Mouse (Mus musculus) kidney, adult 18-20 months (tissue): ENCODE measurements around the gene Arhgap10.

Experiments used
- DNase-seq: peaks from one replicate; pipeline ENCODE4 v3.0.0; 2021

The Arhgap10 gene

GRCm38 (mm10) chr8:77383671-77384070 lies 134.1 kb downstream of the Arhgap10 start:
- no peak for DNase-seq

GRCm38 (mm10) chr8:77380844-77381243 lies 136.9 kb downstream of the Arhgap10 start:
- no peak for DNase-seq

- DNase-seq: no peak
Observed at GRCm38 (mm10) chr8:77379300-77379699, 138.5 kb downstream of the Arhgap10 start.

- peak; percentile 31 for DNase-seq
Observed at GRCm38 (mm10) chr8:77376451-77376853, 141.3 kb downstream of the Arhgap10 start.

GRCm38 (mm10) chr8:77375999-77376398 lies 141.8 kb downstream of the Arhgap10 start:
- no peak for DNase-seq

- no peak for DNase-seq
Observed at GRCm38 (mm10) chr8:77371006-77371405, 146.7 kb downstream of the Arhgap10 start.

GRCm38 (mm10) chr8:77370308-77370707 lies 147.4 kb downstream of the Arhgap10 start:
- DNase-seq: peak; percentile 36

GRCm38 (mm10) chr8:77369671-77370070 lies 148.1 kb downstream of the Arhgap10 start:
- DNase-seq: peak; percentile 34

- no peak for DNase-seq
Observed at GRCm38 (mm10) chr8:77367091-77367490, 150.7 kb downstream of the Arhgap10 start.

GRCm38 (mm10) chr8:77366446-77366845 lies 151.3 kb downstream of the Arhgap10 start:
- DNase-seq: no peak

GRCm38 (mm10) chr8:77365990-77366389 lies 151.8 kb downstream of the Arhgap10 start:
- no peak for DNase-seq

GRCm38 (mm10) chr8:77364472-77364871 lies 153.3 kb downstream of the Arhgap10 start:
- DNase-seq: no peak

GRCm38 (mm10) chr8:77360853-77361252 lies 156.9 kb downstream of the Arhgap10 start:
- no peak for DNase-seq

GRCm38 (mm10) chr8:77360423-77360822 lies 157.3 kb downstream of the Arhgap10 start:
- DNase-seq: no peak

- DNase-seq: no peak
Observed at GRCm38 (mm10) chr8:77357126-77357525, 160.6 kb downstream of the Arhgap10 start.

GRCm38 (mm10) chr8:77355344-77355743 lies 162.4 kb downstream of the Arhgap10 start:
- no peak for DNase-seq

- no peak for DNase-seq
Observed at GRCm38 (mm10) chr8:77354189-77354588, 163.6 kb downstream of the Arhgap10 start.

GRCm38 (mm10) chr8:77351177-77351860 lies 166.4 kb downstream of the Arhgap10 start:
- no peak for DNase-seq

- no peak for DNase-seq
Observed at GRCm38 (mm10) chr8:77350121-77350777, 167.5 kb downstream of the Arhgap10 start.

- peak; percentile 32 for DNase-seq
Observed at GRCm38 (mm10) chr8:77343916-77344315, 173.8 kb downstream of the Arhgap10 start.

GRCm38 (mm10) chr8:77343335-77343734 lies 174.4 kb downstream of the Arhgap10 start:
- no peak for DNase-seq

- DNase-seq: no peak
Observed at GRCm38 (mm10) chr8:77342144-77342543, 175.6 kb downstream of the Arhgap10 start.

- no peak for DNase-seq
Observed at GRCm38 (mm10) chr8:77341329-77341728, 176.4 kb downstream of the Arhgap10 start.

GRCm38 (mm10) chr8:77340046-77340747 lies 177.6 kb downstream of the Arhgap10 start:
- no peak for DNase-seq
